Mouse (Mus musculus): Measurements from ENCODE around the gene Gm21885.

- TF ChIP-seq TAL1 (IDR thresholded peaks at IDR 0.05; ENCODE audit: low read length) (no peak), GATA1 (IDR thresholded peaks at IDR 0.05; ENCODE audit: low read length) (no peak)
These were observed 39.6 kb downstream of the Gm21885 start for GRCm38 (mm10) chr11:94320969-94321930.
